8 mouse cellular contexts compared by ENCODE assay signal in genomic region chr2:168205681-168206631, GRCm38 (mm10). TPM values are rescaled to one million over a fixed set of nuclear protein-coding genes. Genes with fewer than 3 reads are reported as not detected.
DNase-seq lines count a peak whose midpoint lies in the region; ATAC-seq lines count a peak whose summit lies in the region.

No protein-coding gene starts in this region.

- no peaks in the 10 kb centered on the region for H3K9me3 ChIP-seq in liver, embryonic 11.5 days (ENCODE audit: control insufficient read depth, low read length)
- H3K9me3 ChIP-seq in neural tube, embryonic 11.5 days (ENCODE audit: control insufficient read depth, low read length) = no peaks in the 10 kb centered on the region

- peak overlapping the region; percentile 100 for H3K9ac ChIP-seq in liver, embryonic 11.5 days (ENCODE audit: low read depth, low read length)
- peak overlapping the region; percentile 100 for H3K9ac ChIP-seq in neural tube, embryonic 11.5 days (ENCODE audit: low read length)

- H3K36me3 ChIP-seq in liver, embryonic 11.5 days (ENCODE audit: control insufficient read depth, insufficient read depth, low read length) = peaks cover 22% of the 10 kb centered on the region
- peaks cover 7% of the 10 kb centered on the region for H3K36me3 ChIP-seq in neural tube, embryonic 11.5 days (ENCODE audit: control insufficient read depth, insufficient read depth, low read length)

- DNase-seq in ovary, postnatal 14 days (ENCODE audit: low spot score) = peak; percentile 21
- no peak for DNase-seq in ovary, adult 18-20 months (ENCODE audit: low spot score)
- peak; percentile 46 for DNase-seq in cerebellum, adult 8-10 months
- peak; percentile 33 to 40 for DNase-seq in frontal cortex, postnatal 10 days (ENCODE audit: low spot score in 2 of 2)
- peak; percentile 38 for DNase-seq in kidney, adult 18-20 months
- DNase-seq in liver, embryonic 11.5 days (ENCODE audit: low spot score) = peak; percentile 54
- peak; percentile 45 for DNase-seq in neural tube, embryonic 11.5 days (ENCODE audit: low spot score)
- peak; percentile 34 for DNase-seq in thymus, postnatal 0 days (ENCODE audit: low spot score)

- H3K4me1 ChIP-seq in liver, embryonic 11.5 days (replicated peaks; ENCODE audit: control insufficient read depth, insufficient read depth, low read length) = peaks cover 21% of the 10 kb centered on the region
- H3K4me1 ChIP-seq in neural tube, embryonic 11.5 days (ENCODE audit: control insufficient read depth, insufficient read depth, low read length) = peaks cover 8% of the 10 kb centered on the region

- no peaks in the 10 kb centered on the region for H3K27me3 ChIP-seq in liver, embryonic 11.5 days (replicated peaks; ENCODE audit: control insufficient read depth, insufficient read depth, low read length)
- no peaks in the 10 kb centered on the region for H3K27me3 ChIP-seq in neural tube, embryonic 11.5 days (ENCODE audit: control insufficient read depth, insufficient read depth, low read length)

- under 1% methylated on average over 44 of the region's 49 CpGs for WGBS in liver, embryonic 11.5 days
- 0% methylated on average over 40 of the region's 49 CpGs for WGBS in neural tube, embryonic 11.5 days

- H3K4me2 ChIP-seq in liver, embryonic 11.5 days = peak overlapping the region; percentile 88
- H3K4me2 ChIP-seq in neural tube, embryonic 11.5 days (ENCODE audit: low read depth) = peak overlapping the region; percentile 62

- H3K4me3 ChIP-seq in liver, embryonic 11.5 days (ENCODE audit: low read depth, low read length) = peak overlapping the region; percentile 99
- H3K4me3 ChIP-seq in neural tube, embryonic 11.5 days (ENCODE audit: low read depth, low read length) = peak overlapping the region; percentile 100

- ATAC-seq in liver, embryonic 11.5 days (replicated peaks; ENCODE audit: low FRiP score) = peak; percentile 9
- 0 out of 2 replicates have a peak, but pooled peaks have one; percentile 17 for ATAC-seq in neural tube, embryonic 11.5 days (ENCODE audit: insufficient read depth, low FRiP score, low TSS enrichment)

- H3K27ac ChIP-seq in liver, embryonic 11.5 days (ENCODE audit: low read depth, low read length) = peak overlapping the region; percentile 99
- peak overlapping the region; percentile 99 for H3K27ac ChIP-seq in neural tube, embryonic 11.5 days (ENCODE audit: low read depth, low read length)

RNA-seq across cellular contexts. Expression of gene Adnp, which starts 1.0 kb away (rescaled TPM):
- polyA plus RNA-seq in liver, embryonic 11.5 days (2014; fragmentation: Nextera tagmentation; extraction: Ambion mirVana) = 4.2 and 5.3 TPM in 2 replicates
- polyA plus RNA-seq in neural tube, embryonic 11.5 days (2014; fragmentation: Nextera tagmentation; extraction: Ambion mirVana) = 14.1 and 14.2 TPM in 2 replicates
- 4.8 and 7.9 TPM in 2 replicates for polyA plus RNA-seq in thymus, postnatal 0 days (2015; fragmentation: Nextera tagmentation; extraction: Ambion mirVana)

RNA-seq across cellular contexts. Expression of gene Gm20716, which starts 24.2 kb away (rescaled TPM):
- polyA plus RNA-seq in liver, embryonic 11.5 days (2014; fragmentation: Nextera tagmentation; extraction: Ambion mirVana) = 14.6 and 17.1 TPM in 2 replicates
- 26.5 and 26.8 TPM in 2 replicates for polyA plus RNA-seq in neural tube, embryonic 11.5 days (2014; fragmentation: Nextera tagmentation; extraction: Ambion mirVana)
- polyA plus RNA-seq in thymus, postnatal 0 days (2015; fragmentation: Nextera tagmentation; extraction: Ambion mirVana) = 10.4 and 15.3 TPM in 2 replicates

RNA-seq across cellular contexts. Expression of gene Dpm1, which starts 24.4 kb away (rescaled TPM):
- 106 TPM in 2 replicates for polyA plus RNA-seq in liver, embryonic 11.5 days (2014; fragmentation: Nextera tagmentation; extraction: Ambion mirVana)
- 48.7 and 54.0 TPM in 2 replicates for polyA plus RNA-seq in neural tube, embryonic 11.5 days (2014; fragmentation: Nextera tagmentation; extraction: Ambion mirVana)
- polyA plus RNA-seq in thymus, postnatal 0 days (2015; fragmentation: Nextera tagmentation; extraction: Ambion mirVana) = 143 and 144 TPM in 2 replicates

RNA-seq across cellular contexts. Expression of gene Mocs3, which starts 24.5 kb away (rescaled TPM):
- 8.2 and 8.9 TPM in 2 replicates for polyA plus RNA-seq in liver, embryonic 11.5 days (2014; fragmentation: Nextera tagmentation; extraction: Ambion mirVana)
- polyA plus RNA-seq in neural tube, embryonic 11.5 days (2014; fragmentation: Nextera tagmentation; extraction: Ambion mirVana) = 8.2 and 8.9 TPM in 2 replicates
- 9.3 and 11.4 TPM in 2 replicates for polyA plus RNA-seq in thymus, postnatal 0 days (2015; fragmentation: Nextera tagmentation; extraction: Ambion mirVana)
